Mouse (Mus musculus): ENCODE results near the gene Olfr344.

Olfr344 gene

DNA sequence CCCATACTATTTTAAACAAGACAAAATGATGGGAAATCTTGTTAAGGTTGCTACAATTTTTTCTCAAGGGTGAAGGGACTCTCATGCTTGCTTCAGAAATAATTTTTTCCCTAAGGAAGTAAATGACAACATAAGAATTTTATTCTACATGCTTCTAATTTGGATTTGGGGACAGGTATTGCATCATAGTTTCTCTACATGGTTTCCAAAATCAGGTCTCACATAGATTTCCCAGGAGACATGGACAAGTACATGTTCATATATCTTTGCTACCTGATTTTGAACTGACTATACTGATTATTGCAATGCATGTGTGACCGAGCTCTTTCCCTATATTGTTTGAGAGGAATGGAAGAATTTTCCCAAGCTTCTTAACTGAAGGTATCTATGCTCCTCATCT is at the start of gene Olfr344:
Gene Olfr344, plus strand, starts transcription at position 301 of the 400 bp plus-strand sequence.
- no peak for DNase-seq (ENCODE audit: low spot score)

DNA sequence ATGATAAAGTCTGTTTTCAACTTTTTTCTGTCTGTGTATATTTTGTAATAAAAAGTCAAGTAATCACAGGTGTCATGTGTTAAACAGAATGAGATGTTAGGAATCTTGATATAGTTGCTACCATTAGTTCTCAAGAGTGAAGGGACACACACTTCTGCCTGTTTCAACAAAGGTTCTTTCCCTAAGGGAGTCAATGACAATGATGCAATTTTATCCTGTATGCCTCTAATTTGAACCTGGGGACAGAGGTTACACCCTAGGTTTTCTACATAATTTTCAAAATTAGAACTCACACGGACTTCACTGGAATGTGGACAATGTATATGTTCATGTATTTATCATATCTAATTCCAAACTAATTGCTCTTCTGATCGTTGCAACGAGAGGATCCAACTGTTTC is 41.8 kb upstream of the Olfr344 start, which contains the start of gene Olfr342:
Gene Olfr342, plus strand, starts transcription at position 301 of the 400 bp plus-strand sequence.
- no peak for DNase-seq (ENCODE audit: low spot score)

DNA sequence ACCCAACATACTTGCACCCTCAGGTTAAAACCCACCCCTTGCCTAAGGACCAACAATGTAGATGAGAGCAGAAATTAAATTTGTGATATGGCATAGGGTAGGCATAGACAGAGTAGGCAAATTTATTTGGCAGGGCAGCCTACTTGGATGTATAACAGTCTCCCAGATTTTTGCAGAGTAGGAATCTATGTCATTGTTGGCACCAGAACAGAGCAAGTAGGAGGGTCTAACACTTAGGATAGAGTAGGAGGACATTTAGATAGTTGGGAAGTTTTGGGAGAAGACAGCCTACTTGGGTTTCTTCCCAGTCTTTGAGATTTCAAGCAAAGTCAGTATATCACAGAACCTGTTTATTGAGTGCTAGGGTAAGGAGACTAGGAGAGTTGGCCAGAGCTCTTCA is 1.3 kb upstream of the Olfr344 start:
- DNase-seq (ENCODE audit: low spot score), result no peak

- DNase-seq (ENCODE audit: low spot score), result no peak
Observed at GRCm38 (mm10) chr2:36567022-36567421, 560 bp downstream of the Olfr344 start.

DNA sequence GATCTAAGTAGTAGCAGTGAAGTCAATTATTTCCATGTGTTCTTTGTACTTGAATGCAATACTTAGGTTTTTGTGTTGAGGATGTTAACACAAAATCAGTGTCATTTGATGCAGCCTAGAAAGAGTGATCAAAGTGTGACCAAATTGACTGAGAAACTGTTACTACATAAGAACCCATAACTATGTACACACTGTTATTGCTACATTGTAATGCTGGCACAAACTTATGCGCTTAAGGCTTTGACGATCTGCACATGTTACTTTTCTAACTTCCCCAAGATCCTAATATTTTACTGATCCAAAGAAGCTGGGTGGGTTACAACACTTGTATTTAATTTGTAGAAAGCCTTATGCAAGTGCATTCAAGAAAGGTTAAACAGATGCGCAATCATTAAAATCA is 1.4 kb downstream of the Olfr344 start:
- no peak for DNase-seq (ENCODE audit: low spot score)
